Mouse (Mus musculus): ENCODE results near the gene Clk3. TPM values are rescaled to one million over a fixed set of nuclear protein-coding genes. Genes with fewer than 3 reads are reported as not detected.

The Clk3 gene
- total RNA-seq, 2 experiments from 2014 or later: 43.5 to 49.1 TPM

GRCm38 (mm10) chr9:57770214-57770613 lies 4.6 kb upstream of the Clk3 start:
- no peak for DNase-seq

- DNase-seq: no peak
These were observed 3.9 kb upstream of the Clk3 start for GRCm38 (mm10) chr9:57769539-57770069.

GRCm38 (mm10) chr9:57767231-57767630 lies 1.6 kb upstream of the Clk3 start:
- DNase-seq: no peak

GRCm38 (mm10) chr9:57766431-57766830 lies 771 bp upstream of the Clk3 start:
- DNase-seq: no peak

GRCm38 (mm10) chr9:57764974-57765363 lies 691 bp downstream of the Clk3 start:
- peak; percentile 96 for DNase-seq

GRCm38 (mm10) chr9:57764147-57764973 lies 1.3 kb downstream of the Clk3 start:
- DNase-seq: peak; percentile 87

GRCm38 (mm10) chr9:57762563-57762991 lies 3.1 kb downstream of the Clk3 start:
- peak; percentile 72 for DNase-seq

- no peak for DNase-seq
These were observed 3.8 kb downstream of the Clk3 start for GRCm38 (mm10) chr9:57761563-57762551.

- no peak for DNase-seq
These were observed 5.1 kb downstream of the Clk3 start for GRCm38 (mm10) chr9:57760416-57761146.

GRCm38 (mm10) chr9:57759289-57759688 lies 6.4 kb downstream of the Clk3 start:
- peak; percentile 83 for DNase-seq

GRCm38 (mm10) chr9:57758528-57758927 lies 7.1 kb downstream of the Clk3 start:
- no peak for DNase-seq

GRCm38 (mm10) chr9:57757578-57757977 lies 8.1 kb downstream of the Clk3 start:
- no peak for DNase-seq

GRCm38 (mm10) chr9:57750901-57751300 lies 14.8 kb downstream of the Clk3 start:
- no peak for DNase-seq

GRCm38 (mm10) chr9:57748831-57749230 lies 16.8 kb downstream of the Clk3 start:
- no peak for DNase-seq

- peak; percentile 51 for DNase-seq
These were observed 17.5 kb downstream of the Clk3 start for GRCm38 (mm10) chr9:57748137-57748536.

GRCm38 (mm10) chr9:57747067-57747466 lies 18.6 kb downstream of the Clk3 start:
- no peak for DNase-seq

GRCm38 (mm10) chr9:57744462-57745091 lies 21.1 kb downstream of the Clk3 start:
- peak; percentile 58 for DNase-seq

GRCm38 (mm10) chr9:57739863-57740262 lies 25.8 kb downstream of the Clk3 start:
- DNase-seq: no peak

GRCm38 (mm10) chr9:57733606-57734005 lies 32.1 kb downstream of the Clk3 start:
- no peak for DNase-seq

- DNase-seq: no peak
These were observed 37.3 kb downstream of the Clk3 start for GRCm38 (mm10) chr9:57728312-57728711.

GRCm38 (mm10) chr9:57724701-57725100 lies 41.0 kb downstream of the Clk3 start:
- no peak for DNase-seq

GRCm38 (mm10) chr9:57723796-57724195 lies 41.9 kb downstream of the Clk3 start:
- DNase-seq: no peak
